17 mouse cellular contexts compared by ENCODE assay signal in the genomic region with DNA sequence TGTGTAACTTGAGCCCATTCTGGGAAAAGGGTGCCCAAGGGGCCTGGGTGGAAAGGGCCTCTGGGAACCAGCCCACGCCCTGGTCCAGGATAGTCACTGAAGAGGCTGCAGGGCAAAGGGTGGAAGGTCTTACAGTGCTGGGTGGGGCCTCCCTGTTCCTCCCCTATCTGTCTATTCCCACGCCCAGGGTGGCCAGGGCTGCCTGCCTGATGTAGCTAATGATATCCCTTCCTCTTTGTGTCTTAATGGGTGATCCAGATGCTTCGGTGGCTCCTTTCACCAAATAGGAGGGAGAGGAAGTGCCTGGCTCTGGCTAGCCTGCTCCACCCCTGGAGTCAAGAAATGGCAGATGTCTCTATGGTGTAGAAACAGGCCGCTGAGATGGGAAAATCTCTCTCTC. TPM values are rescaled to one million over a fixed set of nuclear protein-coding genes. Genes with fewer than 3 reads are reported as not detected.
DNase-seq lines count a peak whose midpoint lies in the region; ATAC-seq and TF ChIP-seq lines count a peak whose summit lies in the region.
"Had no signal": no experiment of that assay in that cellular context is flagged by ENCODE, and none has a peak within 500 bp of the region (broad histone marks: within the 10 kb centered on the region; RNA-seq: fewer than 3 reads in every experiment).

No protein-coding gene starts in this region.

- DNase-seq in heart, adult 8-10 months (ENCODE audit: low spot score): peak; percentile 37
- no peak for DNase-seq in heart, postnatal 36 days
- peak; percentile 59 for DNase-seq in adipocyte (ENCODE audit: low spot score)
- peak; percentile 59 for DNase-seq in liver, postnatal 0 days
- no peak for DNase-seq in kidney, adult 8-10 months
- no peak for DNase-seq in right cerebral cortex, postnatal 10 days (ENCODE audit: low spot score in 2 of 2)
- DNase-seq: adrenal gland, postnatal 36 days; cerebellum, adult 11 months; lung, adult 18-20 months; lung, postnatal 4 days; thymus, adult 18-20 months had no signal

- no peaks in the 10 kb centered on the region for H3K36me3 ChIP-seq in liver, postnatal 0 days (replicated peaks; ENCODE audit: insufficient read depth, low read length)
- H3K36me3 ChIP-seq: forebrain, embryonic 15.5 days; midbrain, embryonic 15.5 days had no signal

- H3K27ac ChIP-seq in liver, postnatal 0 days (ENCODE audit: low read depth): 0 out of 2 replicates have a peak overlapping the region, but pooled peaks have one; percentile 1
- H3K27ac ChIP-seq: forebrain, embryonic 15.5 days; hindbrain, embryonic 14.5 days; kidney, postnatal 0 days; midbrain, embryonic 15.5 days had no signal

- intact Hi-C loops in heart, postnatal 36 days (cut with DNase I): loop anchor here (5.0 kb wide), 1 partner anchor 137 kb away; no protein-coding TSS in a partner anchor

- H3K9ac ChIP-seq in liver, postnatal 0 days (replicated peaks): no peak overlapping the region
- H3K9ac ChIP-seq: forebrain, embryonic 15.5 days; hindbrain, embryonic 14.5 days; midbrain, embryonic 15.5 days had no signal

- peaks cover 32% of the 10 kb centered on the region for H3K4me1 ChIP-seq in liver, postnatal 0 days (ENCODE audit: insufficient read depth)

- H3K9me3 ChIP-seq in liver, postnatal 0 days (ENCODE audit: low read length): no peaks in the 10 kb centered on the region
- H3K9me3 ChIP-seq: forebrain, embryonic 15.5 days; midbrain, embryonic 15.5 days had no signal

- TF ChIP-seq EP300 in liver, postnatal 0 days (IDR thresholded peaks at IDR 0.05; ENCODE audit: low read depth): peak; percentile 26; the same call in 1 of the 2 replicates

- no peak for TF ChIP-seq CTCF in liver, postnatal 0 days (IDR thresholded peaks at IDR 0.05; ENCODE audit: low read depth)

- ATAC-seq in erythroid progenitor cell, adult 5-6 weeks (replicated peaks; ENCODE audit: low FRiP score, poor library complexity, severe bottlenecking): peak; percentile 44
- ATAC-seq in liver, postnatal 0 days: no peak
- ATAC-seq: forebrain, embryonic 15.5 days; intestine, embryonic 16.5 days; midbrain, embryonic 15.5 days had no signal

- no peak overlapping the region for H3K4me3 ChIP-seq in liver, postnatal 0 days (ENCODE audit: low read depth, low read length)
- H3K4me3 ChIP-seq: forebrain, embryonic 15.5 days; midbrain, embryonic 15.5 days had no signal

- WGBS in liver, postnatal 0 days (ENCODE audit: insufficient replicate concordance): 53% methylated on average over 4 of the region's 4 CpGs

- peak overlapping the region; percentile 55 for H3K4me2 ChIP-seq in liver, postnatal 0 days (ENCODE audit: low read depth, low read length)
- H3K4me2 ChIP-seq: forebrain, embryonic 15.5 days; hindbrain, embryonic 14.5 days; midbrain, embryonic 15.5 days had no signal

- no peaks in the 10 kb centered on the region for H3K27me3 ChIP-seq in liver, postnatal 0 days (ENCODE audit: insufficient read depth, low read length)
- H3K27me3 ChIP-seq: forebrain, embryonic 15.5 days; midbrain, embryonic 15.5 days had no signal

RNA-seq across cellular contexts. Expression of a gene that starts 3.2 kb away (rescaled TPM):
- 10 to 100 TPM; 61.4 to 77.3 (median 68.1) TPM for total RNA-seq in heart, adult 8-10 months (2022)
- 10 to 100 TPM; 53.9 to 62.9 TPM for total RNA-seq in heart, postnatal 36 days (2021)
- total RNA-seq in erythroid progenitor cell, adult 5-6 weeks (2015; ENCODE audit: low replicate concordance): 19.8 and 25.6 TPM in 2 replicates
- 20.0 and 22.7 TPM in 2 replicates for total RNA-seq in erythroid progenitor cell, adult 5-6 weeks (2017; ENCODE audit: low replicate concordance)
- polyA plus RNA-seq in liver, postnatal 0 days (2015; fragmentation: Nextera tagmentation; extraction: Ambion mirVana): 8.7 and 9.7 TPM in 2 replicates

RNA-seq across cellular contexts. Expression of a gene that starts 12.6 kb away (rescaled TPM):
- total RNA-seq in heart, adult 8-10 months (2022): 1 to 10 TPM; 3.3 to 8.5 (median 7.4) TPM
- total RNA-seq in heart, postnatal 36 days (2021): 10 to 100 TPM in 1 of 2 experiments, 1 to 10 TPM in 1; 7.9 to 10.6 TPM
- total RNA-seq in erythroid progenitor cell, adult 5-6 weeks (2015; ENCODE audit: low replicate concordance): not detected in 2 replicates
- not detected in 2 replicates for total RNA-seq in erythroid progenitor cell, adult 5-6 weeks (2017; ENCODE audit: low replicate concordance)
- 0.74 and 0.83 TPM in 2 replicates for polyA plus RNA-seq in liver, postnatal 0 days (2015; fragmentation: Nextera tagmentation; extraction: Ambion mirVana)

RNA-seq across cellular contexts. Expression of a gene that starts 46.7 kb away (rescaled TPM):
- 10 to 100 TPM; 18.0 to 27.2 (median 24.3) TPM for total RNA-seq in heart, adult 8-10 months (2022)
- 10 to 100 TPM; 32.6 to 36.1 TPM for total RNA-seq in heart, postnatal 36 days (2021)
- 34.0 and 58.7 TPM in 2 replicates for total RNA-seq in erythroid progenitor cell, adult 5-6 weeks (2015; ENCODE audit: low replicate concordance)
- 17.9 and 26.7 TPM in 2 replicates for total RNA-seq in erythroid progenitor cell, adult 5-6 weeks (2017; ENCODE audit: low replicate concordance)
- 36.2 and 36.4 TPM in 2 replicates for polyA plus RNA-seq in liver, postnatal 0 days (2015; fragmentation: Nextera tagmentation; extraction: Ambion mirVana)

RNA-seq across cellular contexts. Expression of a gene that starts 48.7 kb away (rescaled TPM):
- total RNA-seq in heart, adult 8-10 months (2022): 10 to 100 TPM; 32.0 to 45.7 (median 35.7) TPM
- total RNA-seq in heart, postnatal 36 days (2021): 10 to 100 TPM; 34.3 to 44.4 TPM
- total RNA-seq in erythroid progenitor cell, adult 5-6 weeks (2015; ENCODE audit: low replicate concordance): 2.5 TPM in 1 of 2 replicates, not detected in the other
- total RNA-seq in erythroid progenitor cell, adult 5-6 weeks (2017; ENCODE audit: low replicate concordance): 1.3 TPM in 1 of 2 replicates, not detected in the other
- polyA plus RNA-seq in liver, postnatal 0 days (2015; fragmentation: Nextera tagmentation; extraction: Ambion mirVana): 3.3 and 3.4 TPM in 2 replicates

RNA-seq across cellular contexts. Expression of a gene that starts 54.9 kb away (rescaled TPM):
- total RNA-seq in heart, adult 8-10 months (2022): not detected
- not detected for total RNA-seq in heart, postnatal 36 days (2021)
- total RNA-seq in erythroid progenitor cell, adult 5-6 weeks (2015; ENCODE audit: low replicate concordance): not detected in 2 replicates
- total RNA-seq in erythroid progenitor cell, adult 5-6 weeks (2017; ENCODE audit: low replicate concordance): not detected in 2 replicates
- 0.15 TPM in 1 of 2 replicates, not detected in the other for polyA plus RNA-seq in liver, postnatal 0 days (2015; fragmentation: Nextera tagmentation; extraction: Ambion mirVana)
- total RNA-seq: adrenal gland, postnatal 36 days had no signal

Comparison
In these comparisons a context has a peak if more than half of its experiments do, and no peak if none do; other contexts are left out.
1. DNase-seq: peak in heart, adult 8-10 months (single experiment), adipocyte (single experiment) and liver, postnatal 0 days (single experiment); none in heart, postnatal 36 days (0 of 2), kidney, adult 8-10 months (0 of 2) and right cerebral cortex, postnatal 10 days (0 of 2).
2. RNA of a gene that starts 12.6 kb away (total RNA-seq): 7.9 to 10.6 TPM in heart, postnatal 36 days and 3.3 to 8.5 TPM in heart, adult 8-10 months; not detected in erythroid progenitor cell, adult 5-6 weeks; every median in the first group is over 4 times any median in the second.